In the genomic region with DNA sequence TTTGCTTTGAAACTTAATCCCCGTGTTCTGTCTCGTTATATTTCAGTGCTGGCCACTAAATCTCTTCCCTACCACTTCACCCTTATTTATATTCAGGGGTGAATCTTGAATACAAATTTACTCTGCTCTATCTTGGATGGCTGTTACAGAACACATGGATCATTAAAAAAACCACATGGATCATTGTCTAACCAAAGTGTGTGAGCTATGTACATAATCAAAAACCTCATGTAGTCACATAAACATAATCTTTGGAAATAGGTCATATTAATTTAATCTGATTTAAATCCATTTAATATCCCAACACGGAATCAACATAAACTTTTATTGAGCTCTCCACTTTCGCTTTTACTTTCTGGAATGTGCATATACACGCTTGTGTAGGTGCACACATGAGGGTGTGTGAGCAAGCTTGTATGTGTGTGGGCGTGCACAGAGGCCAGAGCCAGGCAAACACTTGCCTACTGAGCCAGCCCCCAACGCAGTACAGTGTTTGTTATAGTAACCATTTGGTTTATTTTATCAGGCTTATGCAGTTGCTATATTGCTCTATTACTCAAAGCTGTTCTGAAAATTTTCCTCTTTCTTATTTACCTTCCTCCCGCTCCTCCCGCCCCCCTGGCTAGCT, we compare ENCODE assay signal across 25 mouse cellular contexts. TPM values are rescaled to one million over a fixed set of nuclear protein-coding genes. Genes with fewer than 3 reads are reported as not detected.
A peak's percentile ranks its signal among the peaks of the same experiment; 100 is the strongest.
DNase-seq lines count a peak whose midpoint lies in the region; ATAC-seq lines count a peak whose summit lies in the region.
"Had no signal": no experiment of that assay in that cellular context is flagged by ENCODE, and none has a peak within 500 bp of the region (broad histone marks: within the 10 kb centered on the region; RNA-seq: fewer than 3 reads in every experiment).

No protein-coding gene starts in this region.

- no peaks in the 10 kb centered on the region for H3K4me1 ChIP-seq in forebrain, embryonic 14.5 days (ENCODE audit: control insufficient read depth, insufficient read depth, low read length)
- H3K4me1 ChIP-seq in forebrain, embryonic 11.5 days (replicated peaks; ENCODE audit: control insufficient read depth, insufficient read depth, low read length): no peaks in the 10 kb centered on the region
- no peaks in the 10 kb centered on the region for H3K4me1 ChIP-seq in midbrain, embryonic 16.5 days (ENCODE audit: control insufficient read depth, insufficient read depth, low read length)
- peaks cover 9% of the 10 kb centered on the region for H3K4me1 ChIP-seq in midbrain, embryonic 10.5 days
- peaks cover 3% of the 10 kb centered on the region; the same call in 1 of the 2 replicates for H3K4me1 ChIP-seq in intestine, embryonic 16.5 days (ENCODE audit: control insufficient read depth, insufficient read depth, low read length)
- H3K4me1 ChIP-seq: hindbrain, embryonic 15.5 days; neural tube, embryonic 12.5 days had no signal

- H3K9me3 ChIP-seq in forebrain, embryonic 14.5 days (replicated peaks; ENCODE audit: control insufficient read depth, low read length): no peaks in the 10 kb centered on the region
- H3K9me3 ChIP-seq in forebrain, embryonic 11.5 days (ENCODE audit: control insufficient read depth, low read length): no peaks in the 10 kb centered on the region
- no peaks in the 10 kb centered on the region for H3K9me3 ChIP-seq in midbrain, embryonic 16.5 days (replicated peaks; ENCODE audit: control insufficient read depth, low read length, poor library complexity, severe bottlenecking)
- no peaks in the 10 kb centered on the region for H3K9me3 ChIP-seq in midbrain, embryonic 10.5 days (replicated peaks)
- H3K9me3 ChIP-seq in intestine, embryonic 16.5 days (ENCODE audit: control insufficient read depth, low read length): no peaks in the 10 kb centered on the region
- H3K9me3 ChIP-seq: embryonic facial prominence, embryonic 12.5 days; G1E; hindbrain, embryonic 15.5 days; neural tube, embryonic 12.5 days had no signal

- H3K4me3 ChIP-seq in forebrain, embryonic 14.5 days (ENCODE audit: low read depth, low read length): no peak overlapping the region
- H3K4me3 ChIP-seq in forebrain, embryonic 11.5 days (ENCODE audit: low read depth, low read length): no peak overlapping the region
- H3K4me3 ChIP-seq in midbrain, embryonic 16.5 days (ENCODE audit: low read depth, low read length): no peak overlapping the region
- no peak overlapping the region for H3K4me3 ChIP-seq in midbrain, embryonic 10.5 days
- no peak overlapping the region for H3K4me3 ChIP-seq in intestine, embryonic 16.5 days (ENCODE audit: low read length)
- H3K4me3 ChIP-seq: embryonic facial prominence, embryonic 12.5 days; gastrocnemius, adult 2 months; hindbrain, embryonic 15.5 days; neural tube, embryonic 12.5 days had no signal

- H3K27ac ChIP-seq in forebrain, embryonic 14.5 days (ENCODE audit: low read depth, low read length): peak overlapping the region; percentile 78; the same call in 1 of the 2 replicates
- no peak overlapping the region for H3K27ac ChIP-seq in forebrain, embryonic 11.5 days (ENCODE audit: low read depth, low read length)
- H3K27ac ChIP-seq in midbrain, embryonic 16.5 days (ENCODE audit: low read length): no peak overlapping the region
- no peak overlapping the region for H3K27ac ChIP-seq in midbrain, embryonic 10.5 days (replicated peaks)
- no peak overlapping the region for H3K27ac ChIP-seq in intestine, embryonic 16.5 days (ENCODE audit: low read length)
- H3K27ac ChIP-seq: embryonic facial prominence, embryonic 12.5 days; gastrocnemius, adult 2 months; hindbrain, embryonic 15.5 days; neural tube, embryonic 12.5 days had no signal

- DNase-seq in forebrain, embryonic 14.5 days (ENCODE audit: low spot score): no peak
- DNase-seq in forebrain, embryonic 11.5 days (ENCODE audit: low spot score): no peak
- no peak for DNase-seq in midbrain, embryonic 10.5 days (ENCODE audit: low spot score)
- DNase-seq in thymus, postnatal 10 days (ENCODE audit: low spot score in 2 of 2): no peak
- no peak for DNase-seq in ovary, postnatal 10 days (ENCODE audit: low spot score)
- DNase-seq: adrenal gland, postnatal 36 days; cerebellum, adult 11-12 months; gastrocnemius, adult 2 months; heart, postnatal 4 days; kidney, adult 18-20 months; left cerebral cortex, postnatal 4 days; liver, postnatal 0 days; right cerebral cortex, postnatal 25 days; spleen, adult 18-20 months; thymus, adult 2 months had no signal

- H3K4me2 ChIP-seq in forebrain, embryonic 14.5 days (ENCODE audit: low read length): no peak overlapping the region
- no peak overlapping the region for H3K4me2 ChIP-seq in forebrain, embryonic 11.5 days (ENCODE audit: low read depth, low read length, severe bottlenecking)
- H3K4me2 ChIP-seq in midbrain, embryonic 16.5 days (ENCODE audit: low read length): no peak overlapping the region
- H3K4me2 ChIP-seq in intestine, embryonic 16.5 days (ENCODE audit: low read depth, low read length): no peak overlapping the region
- H3K4me2 ChIP-seq: embryonic facial prominence, embryonic 12.5 days; hindbrain, embryonic 15.5 days; liver, embryonic 11.5 days; midbrain, embryonic 11.5 days; neural tube, embryonic 12.5 days had no signal

- WGBS in forebrain, embryonic 14.5 days: 80% methylated on average over 9 of the region's 9 CpGs
- 82% methylated on average over 9 of the region's 9 CpGs for WGBS in forebrain, embryonic 11.5 days
- 81% methylated on average over 9 of the region's 9 CpGs for WGBS in midbrain, embryonic 16.5 days
- WGBS in midbrain, embryonic 10.5 days: 82% methylated on average over 9 of the region's 9 CpGs
- WGBS in intestine, embryonic 16.5 days: 54% methylated on average over 9 of the region's 9 CpGs

- no peaks in the 10 kb centered on the region for H3K27me3 ChIP-seq in forebrain, embryonic 14.5 days (replicated peaks; ENCODE audit: control insufficient read depth, insufficient read depth, low read length)
- H3K27me3 ChIP-seq in forebrain, embryonic 11.5 days (ENCODE audit: control insufficient read depth, insufficient read depth, low read length): no peaks in the 10 kb centered on the region
- no peaks in the 10 kb centered on the region for H3K27me3 ChIP-seq in midbrain, embryonic 16.5 days (ENCODE audit: control insufficient read depth, insufficient read depth, low read depth, low read length)
- H3K27me3 ChIP-seq in midbrain, embryonic 10.5 days (ENCODE audit: low read depth, poor library complexity, severe bottlenecking): no peaks in the 10 kb centered on the region
- no peaks in the 10 kb centered on the region for H3K27me3 ChIP-seq in intestine, embryonic 16.5 days (replicated peaks; ENCODE audit: control insufficient read depth, insufficient read depth, low read length)
- H3K27me3 ChIP-seq: embryonic facial prominence, embryonic 12.5 days; hindbrain, embryonic 15.5 days; neural tube, embryonic 12.5 days; Patski had no signal

- no peak overlapping the region for H3K9ac ChIP-seq in forebrain, embryonic 14.5 days (ENCODE audit: low read length)
- H3K9ac ChIP-seq in forebrain, embryonic 11.5 days (ENCODE audit: low read length): no peak overlapping the region
- H3K9ac ChIP-seq in midbrain, embryonic 16.5 days (ENCODE audit: low read depth, low read length): no peak overlapping the region
- no peak overlapping the region for H3K9ac ChIP-seq in intestine, embryonic 16.5 days (ENCODE audit: low read depth, low read length)
- H3K9ac ChIP-seq: embryonic facial prominence, embryonic 12.5 days; hindbrain, embryonic 15.5 days; liver, postnatal 0 days; neural tube, embryonic 12.5 days had no signal

- H3K36me3 ChIP-seq in forebrain, embryonic 14.5 days (ENCODE audit: control insufficient read depth, insufficient read depth, low read length): no peaks in the 10 kb centered on the region
- no peaks in the 10 kb centered on the region for H3K36me3 ChIP-seq in forebrain, embryonic 11.5 days (ENCODE audit: control insufficient read depth, insufficient read depth, low read length)
- H3K36me3 ChIP-seq in midbrain, embryonic 16.5 days (ENCODE audit: control insufficient read depth, insufficient read depth, low read length): no peaks in the 10 kb centered on the region
- no peaks in the 10 kb centered on the region for H3K36me3 ChIP-seq in midbrain, embryonic 10.5 days
- H3K36me3 ChIP-seq in intestine, embryonic 16.5 days (ENCODE audit: control insufficient read depth, insufficient read depth, low read length): no peaks in the 10 kb centered on the region
- H3K36me3 ChIP-seq: embryonic facial prominence, embryonic 12.5 days; G1E; hindbrain, embryonic 15.5 days; neural tube, embryonic 12.5 days had no signal

- ATAC-seq in forebrain, embryonic 14.5 days: peak; percentile 27; the same call in 1 of the 2 replicates
- ATAC-seq in forebrain, embryonic 11.5 days (replicated peaks; ENCODE audit: low FRiP score): no peak
- ATAC-seq in midbrain, embryonic 16.5 days: peak; percentile 5; the same call in 1 of the 2 replicates
- 0 out of 2 replicates have a peak, but pooled peaks have one; percentile 50 for ATAC-seq in intestine, embryonic 16.5 days
- ATAC-seq: liver, postnatal 0 days; lung, postnatal 0 days; Patski had no signal

RNA-seq across cellular contexts. Expression of a gene that starts 52.2 kb away (rescaled TPM):
- polyA plus RNA-seq in forebrain, embryonic 14.5 days (2014; fragmentation: Nextera tagmentation; extraction: Ambion mirVana): 17.2 and 25.0 TPM in 2 replicates
- polyA plus RNA-seq in forebrain, embryonic 11.5 days (2014; fragmentation: Nextera tagmentation; extraction: Ambion mirVana): 18.5 and 18.9 TPM in 2 replicates
- 14.3 and 15.9 TPM in 2 replicates for polyA plus RNA-seq in midbrain, embryonic 16.5 days (2015; fragmentation: Nextera tagmentation; extraction: Ambion mirVana)
- polyA plus RNA-seq in midbrain, embryonic 10.5 days (2016; fragmentation: Nextera tagmentation; extraction: Ambion mirVana): 12.9 and 14.4 TPM in 2 replicates
- polyA plus RNA-seq in intestine, embryonic 16.5 days (2015; fragmentation: Nextera tagmentation; extraction: Ambion mirVana): 16.6 and 18.2 TPM in 2 replicates
